ENCODE assay signal across 20 mouse cellular contexts in genomic region chr17:24258981-24259380, GRCm38 (mm10). TPM values are rescaled to one million over a fixed set of nuclear protein-coding genes. Genes with fewer than 3 reads are reported as not detected.
"Had no signal": no experiment of that assay in that cellular context is flagged by ENCODE, and none has a peak within 500 bp of the region (broad histone marks: within the 10 kb centered on the region; RNA-seq: fewer than 3 reads in every experiment).

No protein-coding gene starts in this region.

- H3K36me3 ChIP-seq: kidney, embryonic 15.5 days; limb, embryonic 10.5 days; limb, embryonic 13.5 days; midbrain, embryonic 12.5 days; midbrain, embryonic 15.5 days; neural tube, embryonic 12.5 days; neural tube, embryonic 15.5 days had no signal

- H3K27me3 ChIP-seq: kidney, embryonic 15.5 days; limb, embryonic 13.5 days; midbrain, embryonic 12.5 days; midbrain, embryonic 15.5 days; neural tube, embryonic 12.5 days; neural tube, embryonic 15.5 days had no signal

- H3K27ac ChIP-seq: kidney, embryonic 15.5 days; limb, embryonic 10.5 days; limb, embryonic 13.5 days; liver, embryonic 14.5 days; midbrain, embryonic 12.5 days; midbrain, embryonic 15.5 days; neural tube, embryonic 12.5 days; neural tube, embryonic 15.5 days; stomach, postnatal 0 days had no signal

- ATAC-seq: liver, postnatal 0 days; lung, postnatal 0 days; midbrain, embryonic 15.5 days had no signal

- DNase-seq: kidney, adult 8-10 months; kidney, postnatal 10 days; kidney, postnatal 36 days; liver, postnatal 0 days; lung, embryonic 14.5 days; thymus, adult 2 months; thymus, postnatal 14 days; thymus, postnatal 4 days had no signal

- H3K4me1 ChIP-seq: kidney, embryonic 15.5 days; limb, embryonic 10.5 days; midbrain, embryonic 12.5 days; midbrain, embryonic 15.5 days; neural tube, embryonic 12.5 days; neural tube, embryonic 15.5 days had no signal

- H3K9ac ChIP-seq: kidney, embryonic 15.5 days; limb, embryonic 13.5 days; liver, embryonic 14.5 days; liver, postnatal 0 days; lung, embryonic 14.5 days; midbrain, embryonic 12.5 days; midbrain, embryonic 15.5 days; neural tube, embryonic 12.5 days; neural tube, embryonic 15.5 days had no signal

- H3K4me3 ChIP-seq: kidney, embryonic 15.5 days; limb, embryonic 10.5 days; limb, embryonic 13.5 days; midbrain, embryonic 12.5 days; midbrain, embryonic 15.5 days; neural tube, embryonic 12.5 days; neural tube, embryonic 15.5 days had no signal

RNA-seq across cellular contexts. Expression of gene Ntn3, which starts 49.6 kb away (rescaled TPM):
- total RNA-seq: megakaryocyte, adult 5-6 weeks had no signal
- polyA plus RNA-seq: macrophage had no signal
